Mouse (Mus musculus) kidney, embryonic 16.5 days (tissue): ENCODE results near the gene Gm20388. TPM values are rescaled to one million over a fixed set of nuclear protein-coding genes. Genes with fewer than 3 reads are reported as not detected.

Experiments
- ATAC-seq: fragments of 200-750 bp; cut with Nextera tagmentation; 2 replicates; pipeline ENCODE4 v1.8.0; 2017; ENCODE audit warnings: moderate TSS enrichment; ENCODE audit not compliant: low FRiP score, low TSS enrichment
- H3K27ac ChIP-seq: fragments of 300-500 bp; sonication (generic); 2 replicates; pipeline ENCODE4 v1.5.1; 2014; ENCODE audit warnings: low read length
- H3K27me3 ChIP-seq: fragments of 300-500 bp; sonication (generic); 2 replicates; pipeline ENCODE4 v1.6.1; 2014; ENCODE audit warnings: low read length, control low read depth, mixed read lengths; ENCODE audit not compliant: insufficient read depth
- H3K36me3 ChIP-seq: fragments of 300-500 bp; sonication (generic); 2 replicates; pipeline ENCODE4 v1.6.1; 2014; ENCODE audit warnings: low read length, control low read depth, mixed read lengths; ENCODE audit not compliant: insufficient read depth
- H3K4me1 ChIP-seq: fragments of 300-500 bp; sonication (generic); 2 replicates; pipeline ENCODE4 v1.6.1; 2014; ENCODE audit warnings: low read length, control low read depth, mixed read lengths; ENCODE audit not compliant: insufficient read depth
- H3K4me2 ChIP-seq: fragments of 300-500 bp; sonication (generic); replicated peaks from 2 replicates; pipeline ENCODE4 v1.6.1; 2014; ENCODE audit warnings: low read depth, low read length
- H3K4me3 ChIP-seq: fragments of 300-500 bp; sonication (generic); 2 replicates; pipeline ENCODE4 v1.5.1; 2014; ENCODE audit warnings: mild to moderate bottlenecking, low read length
- H3K9ac ChIP-seq: fragments of 300-500 bp; sonication (generic); replicated peaks from 2 replicates; pipeline ENCODE4 v1.6.1; 2014; ENCODE audit warnings: low read length
- H3K9me3 ChIP-seq: fragments of 300-500 bp; sonication (generic); 2 replicates; pipeline ENCODE4 v1.6.1; 2016; ENCODE audit warnings: low read length, control low read depth
- WGBS: fragments of 180-500 bp; shearing (Covaris S2); extraction: QIAGEN DNeasy Blood & Tissue Kit; methylation state at CpG from one replicate; pipeline ENCODE4 v1.1.7; 2014; 5-methylcytosine and 5-hydroxymethylcytosine counted together
- polyA plus RNA-seq: library from polyadenylated mRNA; unstranded; fragments of >200 nt; fragmentation: Nextera tagmentation; extraction: Ambion mirVana; gene quantifications from 2 replicates; pipeline ENCODE4 v1.2.1, GENCODE M21; 2015

Gm20388 gene
- polyA plus RNA-seq, 1 experiment from 2014 or later = 7.7 TPM

- peaks cover 62% of the 10 kb centered on the region for H3K27me3 ChIP-seq
- no peaks in the 10 kb centered on the region for H3K36me3 ChIP-seq
- WGBS = 14% methylated on average over 9 of the region's 9 CpGs
- peaks cover 14% of the 10 kb centered on the region for H3K4me1 ChIP-seq
- ATAC-seq = peak; percentile 88
- H3K9me3 ChIP-seq = no peaks in the 10 kb centered on the region
- H3K4me2 ChIP-seq = no peak overlapping the region
- H3K4me3 ChIP-seq = no peak overlapping the region
- no peak overlapping the region for H3K27ac ChIP-seq
- H3K9ac ChIP-seq = no peak overlapping the region
These were observed 1026.8 kb downstream of the Gm20388 start for GRCm38 (mm10) chr8:120937474-120937873.

GRCm38 (mm10) chr8:120940287-120940686 is 1029.6 kb downstream of the Gm20388 start:
- H3K9ac ChIP-seq = no peak overlapping the region; the same call in 1 of the 2 replicates
- WGBS = 18% methylated on average over 12 of the region's 12 CpGs

GRCm38 (mm10) chr8:120947240-120947639 is 1036.6 kb downstream of the Gm20388 start:
- H3K9ac ChIP-seq = no peak overlapping the region
- no peaks in the 10 kb centered on the region for H3K9me3 ChIP-seq
- H3K4me2 ChIP-seq = no peak overlapping the region
- peak overlapping the region; percentile 2; the same call in 1 of the 2 replicates for H3K27ac ChIP-seq
- no peak for ATAC-seq
- 11% methylated on average over 10 of the region's 10 CpGs for WGBS
- no peaks in the 10 kb centered on the region for H3K36me3 ChIP-seq
- peaks cover 69% of the 10 kb centered on the region for H3K27me3 ChIP-seq
- no peak overlapping the region for H3K4me3 ChIP-seq
- H3K4me1 ChIP-seq = peaks cover 22% of the 10 kb centered on the region

More at GRCm38 (mm10) chr8:120940287-120940686, 1029.6 kb downstream of the Gm20388 start:
- Histone ChIP-seq H3K4me2 (no peak overlapping the region), H3K36me3 (no peaks in the 10 kb centered on the region), H3K27me3 (peaks cover 54% of the 10 kb centered on the region), H3K27ac (no peak overlapping the region), H3K9me3 (no peaks in the 10 kb centered on the region), H3K4me3 (no peak overlapping the region), H3K4me1 (peaks cover 14% of the 10 kb centered on the region)
- peak; percentile 53; the same call in 1 of the 2 replicates for ATAC-seq

GRCm38 (mm10) chr8:120948050-120948595 is 1037.5 kb downstream of the Gm20388 start:
- Histone ChIP-seq H3K4me1 (peaks cover 22% of the 10 kb centered on the region), H3K4me3 (no peak overlapping the region), H3K27me3 (peaks cover 75% of the 10 kb centered on the region), H3K9me3 (no peaks in the 10 kb centered on the region), H3K9ac (no peak overlapping the region), H3K27ac (no peak overlapping the region), H3K4me2 (no peak overlapping the region), H3K36me3 (no peaks in the 10 kb centered on the region)
- no peak for ATAC-seq
- WGBS = 85% methylated on average over 4 of the region's 4 CpGs

GRCm38 (mm10) chr8:120948620-120949491 is 1038.2 kb downstream of the Gm20388 start:
- 56% methylated on average over 25 of the region's 25 CpGs for WGBS
- Histone ChIP-seq H3K4me1 (peaks cover 22% of the 10 kb centered on the region), H3K4me3 (no peak overlapping the region), H3K9me3 (no peaks in the 10 kb centered on the region), H3K4me2 (0 out of 2 replicates have a peak overlapping the region, but pooled peaks have one; percentile 14), H3K9ac (no peak overlapping the region), H3K27me3 (peaks cover 77% of the 10 kb centered on the region), H3K27ac (no peak overlapping the region), H3K36me3 (no peaks in the 10 kb centered on the region)
- ATAC-seq = no peak; the same call in 1 of the 2 replicates

GRCm38 (mm10) chr8:120950674-120951218 is 1040.1 kb downstream of the Gm20388 start:
- 26% methylated on average over 16 of the region's 16 CpGs for WGBS
- Histone ChIP-seq H3K4me3 (no peak overlapping the region), H3K9me3 (no peaks in the 10 kb centered on the region), H3K4me1 (peaks cover 22% of the 10 kb centered on the region), H3K36me3 (no peaks in the 10 kb centered on the region), H3K27me3 (peaks cover 86% of the 10 kb centered on the region), H3K27ac (no peak overlapping the region), H3K4me2 (no peak overlapping the region), H3K9ac (no peak overlapping the region)
- no peak for ATAC-seq

GRCm38 (mm10) chr8:120959470-120959891 is 1048.8 kb downstream of the Gm20388 start:
- no peaks in the 10 kb centered on the region for H3K36me3 ChIP-seq
- H3K9ac ChIP-seq = no peak overlapping the region
- no peaks in the 10 kb centered on the region for H3K9me3 ChIP-seq
- 0 out of 2 replicates have a peak, but pooled peaks have one; percentile 39 for ATAC-seq
- H3K4me3 ChIP-seq = no peak overlapping the region
- peaks cover 88% of the 10 kb centered on the region for H3K27me3 ChIP-seq
- 15% methylated on average over 8 of the region's 8 CpGs for WGBS
- no peak overlapping the region for H3K27ac ChIP-seq
- no peak overlapping the region for H3K4me2 ChIP-seq
- H3K4me1 ChIP-seq = 0 out of 2 replicates have a peak, but pooled peaks cover 4% of the 10 kb centered on the region

- H3K9ac ChIP-seq = no peak overlapping the region
- H3K36me3 ChIP-seq = no peaks in the 10 kb centered on the region
- H3K4me1 ChIP-seq = 0 out of 2 replicates have a peak, but pooled peaks cover 4% of the 10 kb centered on the region
- no peak overlapping the region for H3K4me3 ChIP-seq
- no peaks in the 10 kb centered on the region for H3K9me3 ChIP-seq
- peaks cover 81% of the 10 kb centered on the region for H3K27me3 ChIP-seq
- ATAC-seq = no peak
- no peak overlapping the region for H3K4me2 ChIP-seq
- H3K27ac ChIP-seq = no peak overlapping the region
- WGBS = 87% methylated on average over 5 of the region's 5 CpGs
These were observed 1052.2 kb downstream of the Gm20388 start for GRCm38 (mm10) chr8:120962606-120963380.

GRCm38 (mm10) chr8:120966557-120966956 is 1055.9 kb downstream of the Gm20388 start:
- Histone ChIP-seq H3K4me2 (no peak overlapping the region), H3K4me3 (no peak overlapping the region), H3K4me1 (no peaks in the 10 kb centered on the region; the same call in 1 of the 2 replicates), H3K9me3 (no peaks in the 10 kb centered on the region), H3K27ac (no peak overlapping the region), H3K9ac (no peak overlapping the region), H3K27me3 (peaks cover 82% of the 10 kb centered on the region), H3K36me3 (no peaks in the 10 kb centered on the region)
- ATAC-seq = no peak
- WGBS = 17% methylated on average over 3 of the region's 3 CpGs
